Mouse (Mus musculus) ovary, adult 18-20 months (tissue): ENCODE data around the gene Fam53b.

Source experiments
- DNase-seq: peaks from one replicate; pipeline ENCODE4 v3.0.0; 2022; ENCODE audit warnings: low spot score, mixed read lengths

Gene Fam53b

GRCm38 (mm10) chr7:132813416-132814088 is at the start of gene Fam53b:
Gene Fam53b, minus strand, starts transcription at chr7:132813886.
- no peak for DNase-seq

- peak; percentile 82 for DNase-seq
Measured at GRCm38 (mm10) chr7:132859042-132859958, 45.6 kb upstream of the Fam53b start, which contains the start of gene Abraxas2. Gene Abraxas2, plus strand, starts transcription at chr7:132859225.

GRCm38 (mm10) chr7:132858043-132858608 is 44.4 kb upstream of the Fam53b start:
- no peak for DNase-seq

- no peak for DNase-seq
Measured at GRCm38 (mm10) chr7:132856083-132856482, 42.4 kb upstream of the Fam53b start.

- DNase-seq = no peak
Measured at GRCm38 (mm10) chr7:132853946-132854345, 40.3 kb upstream of the Fam53b start.

GRCm38 (mm10) chr7:132853361-132853760 is 39.7 kb upstream of the Fam53b start:
- no peak for DNase-seq

GRCm38 (mm10) chr7:132852173-132852844 is 38.6 kb upstream of the Fam53b start, which contains the start of gene Eef1akmt2:
Gene Eef1akmt2, minus strand, starts transcription at chr7:132852673.
- DNase-seq = peak; percentile 80

- DNase-seq = no peak
Measured at GRCm38 (mm10) chr7:132843152-132843551, 29.5 kb upstream of the Fam53b start.

GRCm38 (mm10) chr7:132842455-132842854 is 28.8 kb upstream of the Fam53b start:
- no peak for DNase-seq

GRCm38 (mm10) chr7:132841287-132841686 is 27.6 kb upstream of the Fam53b start:
- no peak for DNase-seq

GRCm38 (mm10) chr7:132830955-132831354 is 17.3 kb upstream of the Fam53b start:
- DNase-seq = no peak

- DNase-seq = no peak
Measured at GRCm38 (mm10) chr7:132824346-132825022, 10.8 kb upstream of the Fam53b start.

- DNase-seq = no peak
Measured at GRCm38 (mm10) chr7:132823832-132824231, 10.1 kb upstream of the Fam53b start.

- DNase-seq = no peak
Measured at GRCm38 (mm10) chr7:132820692-132821091, 7.0 kb upstream of the Fam53b start.

- no peak for DNase-seq
Measured at GRCm38 (mm10) chr7:132817056-132817455, 3.4 kb upstream of the Fam53b start.

GRCm38 (mm10) chr7:132816528-132816927 is 2.8 kb upstream of the Fam53b start:
- DNase-seq = no peak

- DNase-seq = no peak
Measured at GRCm38 (mm10) chr7:132815081-132815480, 1.4 kb upstream of the Fam53b start.

- no peak for DNase-seq
Measured at GRCm38 (mm10) chr7:132814089-132814450, 384 bp upstream of the Fam53b start.

- no peak for DNase-seq
Measured at GRCm38 (mm10) chr7:132812619-132813415, 869 bp downstream of the Fam53b start.

- no peak for DNase-seq
Measured at GRCm38 (mm10) chr7:132811716-132812618, 1.7 kb downstream of the Fam53b start.
